Mouse (Mus musculus): Measurements from ENCODE around the gene Palm. TPM values are rescaled to one million over a fixed set of nuclear protein-coding genes. Genes with fewer than 3 reads are reported as not detected.

The Palm gene
- polyA plus RNA-seq, 1 experiment from 2014 or later = 240 TPM

GRCm38 (mm10) chr10:79821731-79822130 is 28.4 kb downstream of the Palm start:
- peak overlapping the region; percentile 29; the same call in 1 of the 2 replicates for H3K9ac ChIP-seq
- peaks cover 13% of the 10 kb centered on the region for H3K4me1 ChIP-seq (replicated peaks)
- H3K27ac ChIP-seq = peak overlapping the region; percentile 35; the same call in 1 of the 2 replicates
- ATAC-seq (ENCODE audit: low FRiP score) = no peak
- H3K4me3 ChIP-seq = no peak overlapping the region
- H3K4me2 ChIP-seq = no peak overlapping the region
- no peaks in the 10 kb centered on the region for H3K27me3 ChIP-seq
- H3K36me3 ChIP-seq = peaks cover 46% of the 10 kb centered on the region
- H3K9me3 ChIP-seq = no peaks in the 10 kb centered on the region
- WGBS = 92% methylated on average over 12 of the region's 12 CpGs

- Histone ChIP-seq H3K4me1 (replicated peaks) (peaks cover 13% of the 10 kb centered on the region), H3K36me3 (peaks cover 40% of the 10 kb centered on the region), H3K9me3 (no peaks in the 10 kb centered on the region), H3K4me3 (no peak overlapping the region), H3K4me2 (no peak overlapping the region), H3K27ac (peak overlapping the region; percentile 35), H3K9ac (peak overlapping the region; percentile 29; the same call in 1 of the 2 replicates), H3K27me3 (no peaks in the 10 kb centered on the region)
- ATAC-seq (ENCODE audit: low FRiP score) = 0 out of 2 replicates have a peak, but pooled peaks have one; percentile 19
- 38% methylated on average over 17 of the region's 17 CpGs for WGBS
These were observed 29.0 kb downstream of the Palm start for GRCm38 (mm10) chr10:79822372-79822771.

GRCm38 (mm10) chr10:79823011-79823410 is 29.6 kb downstream of the Palm start:
- 79% methylated on average over 6 of the region's 6 CpGs for WGBS
- H3K4me3 ChIP-seq = no peak overlapping the region
- H3K27ac ChIP-seq = peak overlapping the region; percentile 35; the same call in 1 of the 2 replicates
- no peaks in the 10 kb centered on the region for H3K27me3 ChIP-seq
- no peak overlapping the region for H3K4me2 ChIP-seq
- ATAC-seq (ENCODE audit: low FRiP score) = no peak
- peaks cover 13% of the 10 kb centered on the region for H3K4me1 ChIP-seq (replicated peaks)
- peak overlapping the region; percentile 51; the same call in 1 of the 2 replicates for H3K9ac ChIP-seq
- peaks cover 36% of the 10 kb centered on the region for H3K36me3 ChIP-seq
- H3K9me3 ChIP-seq = no peaks in the 10 kb centered on the region

- no peak overlapping the region for H3K27ac ChIP-seq
These were observed 31.0 kb downstream of the Palm start for GRCm38 (mm10) chr10:79824413-79824812.

GRCm38 (mm10) chr10:79831583-79831982 is 38.2 kb downstream of the Palm start:
- H3K36me3 ChIP-seq = no peaks in the 10 kb centered on the region

More at GRCm38 (mm10) chr10:79824413-79824812, 31.0 kb downstream of the Palm start:
- H3K4me3 ChIP-seq = no peak overlapping the region
- peak overlapping the region; percentile 19; the same call in 1 of the 2 replicates for H3K9ac ChIP-seq
- H3K9me3 ChIP-seq = no peaks in the 10 kb centered on the region
- H3K36me3 ChIP-seq = peaks cover 22% of the 10 kb centered on the region
- H3K4me1 ChIP-seq (replicated peaks) = peaks cover 8% of the 10 kb centered on the region
- WGBS = 70% methylated on average over 6 of the region's 6 CpGs
- H3K4me2 ChIP-seq = no peak overlapping the region
- H3K27me3 ChIP-seq = no peaks in the 10 kb centered on the region
- ATAC-seq (ENCODE audit: low FRiP score) = no peak

GRCm38 (mm10) chr10:79832026-79832785 is 38.8 kb downstream of the Palm start:
- ATAC-seq (ENCODE audit: low FRiP score) = no peak

More at GRCm38 (mm10) chr10:79831583-79831982, 38.2 kb downstream of the Palm start:
- no peak overlapping the region for H3K4me3 ChIP-seq
- H3K27ac ChIP-seq = no peak overlapping the region
- ATAC-seq (ENCODE audit: low FRiP score) = no peak
- H3K9me3 ChIP-seq = no peaks in the 10 kb centered on the region
- H3K9ac ChIP-seq = peak overlapping the region; percentile 25; the same call in 1 of the 2 replicates
- no peaks in the 10 kb centered on the region for H3K4me1 ChIP-seq (replicated peaks)
- 94% methylated on average over 3 of the region's 3 CpGs for WGBS
- no peak overlapping the region for H3K4me2 ChIP-seq
- no peaks in the 10 kb centered on the region for H3K27me3 ChIP-seq

GRCm38 (mm10) chr10:79832786-79833181 is 39.4 kb downstream of the Palm start:
- Histone ChIP-seq H3K27me3 (no peaks in the 10 kb centered on the region), H3K36me3 (no peaks in the 10 kb centered on the region), H3K4me1 (replicated peaks) (no peaks in the 10 kb centered on the region), H3K4me2 (no peak overlapping the region), H3K4me3 (no peak overlapping the region), H3K27ac (no peak overlapping the region), H3K9me3 (peaks cover 3% of the 10 kb centered on the region; the same call in 1 of the 2 replicates), H3K9ac (no peak overlapping the region)
- ATAC-seq (ENCODE audit: low FRiP score) = no peak
- WGBS = 75% methylated on average over 9 of the region's 9 CpGs

More at GRCm38 (mm10) chr10:79832026-79832785, 38.8 kb downstream of the Palm start:
- Histone ChIP-seq H3K9ac (peak overlapping the region; percentile 25; the same call in 1 of the 2 replicates), H3K9me3 (peaks cover 3% of the 10 kb centered on the region; the same call in 1 of the 2 replicates), H3K36me3 (no peaks in the 10 kb centered on the region), H3K4me3 (no peak overlapping the region), H3K4me1 (replicated peaks) (no peaks in the 10 kb centered on the region), H3K27ac (no peak overlapping the region), H3K4me2 (no peak overlapping the region), H3K27me3 (no peaks in the 10 kb centered on the region)
- 78% methylated on average over 7 of the region's 7 CpGs for WGBS

- 0 out of 2 replicates have a peak overlapping the region, but pooled peaks have one; percentile 8 for H3K9ac ChIP-seq
- H3K4me2 ChIP-seq = no peak overlapping the region
- H3K4me3 ChIP-seq = no peak overlapping the region
- peaks cover 3% of the 10 kb centered on the region; the same call in 1 of the 2 replicates for H3K9me3 ChIP-seq
- H3K27me3 ChIP-seq = no peaks in the 10 kb centered on the region
- no peaks in the 10 kb centered on the region for H3K4me1 ChIP-seq (replicated peaks)
- peak; percentile 43; the same call in 1 of the 2 replicates for ATAC-seq (ENCODE audit: low FRiP score)
- WGBS = 25% methylated on average over 9 of the region's 9 CpGs
- H3K36me3 ChIP-seq = no peaks in the 10 kb centered on the region
- H3K27ac ChIP-seq = no peak overlapping the region
These were observed 41.5 kb downstream of the Palm start for GRCm38 (mm10) chr10:79834769-79835398.

- no peak for ATAC-seq (ENCODE audit: low FRiP score)
- no peaks in the 10 kb centered on the region for H3K27me3 ChIP-seq
- H3K9ac ChIP-seq = no peak overlapping the region
- no peaks in the 10 kb centered on the region for H3K36me3 ChIP-seq
- peaks cover 12% of the 10 kb centered on the region for H3K4me1 ChIP-seq (replicated peaks)
- no peak overlapping the region for H3K4me2 ChIP-seq
- peaks cover 3% of the 10 kb centered on the region; the same call in 1 of the 2 replicates for H3K9me3 ChIP-seq
- H3K27ac ChIP-seq = no peak overlapping the region
- 98% methylated on average over 3 of the region's 3 CpGs for WGBS
- no peak overlapping the region for H3K4me3 ChIP-seq
These were observed 43.5 kb downstream of the Palm start for GRCm38 (mm10) chr10:79836918-79837317.

GRCm38 (mm10) chr10:79838151-79838550 is 44.8 kb downstream of the Palm start:
- no peak for ATAC-seq (ENCODE audit: low FRiP score)

GRCm38 (mm10) chr10:79840091-79840490 is 46.7 kb downstream of the Palm start:
- H3K27me3 ChIP-seq = no peaks in the 10 kb centered on the region
- 88% methylated on average over 3 of the region's 3 CpGs for WGBS
- no peaks in the 10 kb centered on the region for H3K36me3 ChIP-seq
- H3K27ac ChIP-seq = peak overlapping the region; percentile 75; the same call in 1 of the 2 replicates
- H3K9me3 ChIP-seq = peaks cover 3% of the 10 kb centered on the region; the same call in 1 of the 2 replicates
- peak overlapping the region; percentile 57; the same call in 1 of the 2 replicates for H3K4me2 ChIP-seq
- H3K9ac ChIP-seq = no peak overlapping the region
- ATAC-seq (ENCODE audit: low FRiP score) = no peak
- peaks cover 29% of the 10 kb centered on the region for H3K4me1 ChIP-seq (replicated peaks)
- H3K4me3 ChIP-seq = no peak overlapping the region

More at GRCm38 (mm10) chr10:79838151-79838550, 44.8 kb downstream of the Palm start:
- H3K9ac ChIP-seq = no peak overlapping the region
- H3K9me3 ChIP-seq = peaks cover 3% of the 10 kb centered on the region; the same call in 1 of the 2 replicates
- H3K4me3 ChIP-seq = no peak overlapping the region
- H3K4me1 ChIP-seq (replicated peaks) = peaks cover 22% of the 10 kb centered on the region
- WGBS = 71% methylated on average over 2 of the region's 2 CpGs
- no peak overlapping the region for H3K4me2 ChIP-seq
- no peaks in the 10 kb centered on the region for H3K27me3 ChIP-seq
- no peak overlapping the region for H3K27ac ChIP-seq
- H3K36me3 ChIP-seq = no peaks in the 10 kb centered on the region
